Mouse (Mus musculus): ENCODE measurements around the gene Syvn1.

DNA sequence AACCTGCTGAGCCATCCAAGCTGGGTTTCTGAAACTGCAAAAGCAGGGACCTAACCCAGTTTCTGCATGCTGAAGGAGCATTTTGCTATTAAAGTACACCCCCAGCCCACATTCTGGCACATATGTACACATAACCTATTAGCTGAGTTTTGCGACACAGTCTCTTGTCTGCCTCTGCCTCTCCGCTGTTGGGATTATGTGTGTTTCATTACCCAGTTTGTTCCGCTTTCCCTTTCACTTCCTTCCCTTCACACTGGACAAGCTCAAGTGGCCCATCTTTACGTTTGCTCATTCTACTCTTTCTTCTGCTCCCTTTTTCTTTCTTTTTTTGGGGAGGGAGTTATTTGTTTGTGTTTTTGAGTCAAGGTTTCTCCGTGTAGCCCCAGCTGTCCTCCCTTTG is 27.5 kb downstream of the Syvn1 start:
- no peak for TF ChIP-seq CTCF (IDR thresholded peaks at IDR 0.05; ENCODE audit: borderline replicate concordance, extremely low read depth, insufficient read depth, insufficient read length)
- no peak for TF ChIP-seq POLR2A (IDR thresholded peaks at IDR 0.05; ENCODE audit: borderline replicate concordance, extremely low read depth, insufficient read depth, insufficient read length, poor library complexity, severe bottlenecking)
